Mouse (Mus musculus) hindbrain, embryonic 11.5 days (tissue): ENCODE results near the gene Klhdc7a. TPM values are rescaled to one million over a fixed set of nuclear protein-coding genes. Genes with fewer than 3 reads are reported as not detected.
"Not testable (repeated sequence)": the region's sequence is repeated elsewhere in the genome, so short reads cannot be mapped to it uniquely, and the experiment has no call there.

ENCODE experiments used
- ATAC-seq: fragments of 200-750 bp; cut with Nextera tagmentation; 2 replicates; pipeline ENCODE4 v1.8.0; 2017; ENCODE audit warnings: mild to moderate bottlenecking, moderate TSS enrichment, moderate library complexity; ENCODE audit not compliant: low FRiP score
- DNase-seq: peaks from one replicate; pipeline ENCODE4 v3.0.0-alpha.2; 2015; ENCODE audit warnings: low spot score
- H3K27ac ChIP-seq: fragments of 300-500 bp; sonication (generic); 2 replicates; pipeline ENCODE4 v1.5.1; 2014; ENCODE audit warnings: mild to moderate bottlenecking, low read depth, low read length
- H3K27me3 ChIP-seq: fragments of 300-500 bp; sonication (generic); 2 replicates; pipeline ENCODE4 v1.6.1; 2014; ENCODE audit warnings: mild to moderate bottlenecking, low read length, moderate library complexity, mixed read lengths; ENCODE audit not compliant: control insufficient read depth, insufficient read depth
- H3K36me3 ChIP-seq: fragments of 300-500 bp; sonication (generic); 2 replicates; pipeline ENCODE4 v1.6.1; 2014; ENCODE audit warnings: mild to moderate bottlenecking, low read length, moderate library complexity, mixed read lengths; ENCODE audit not compliant: control insufficient read depth, insufficient read depth
- H3K4me1 ChIP-seq: fragments of 300-500 bp; sonication (generic); replicated peaks from 2 replicates; pipeline ENCODE4 v1.6.1; 2014; ENCODE audit warnings: low read length, mixed read lengths; ENCODE audit not compliant: control insufficient read depth, insufficient read depth
- H3K4me2 ChIP-seq: fragments of 300-500 bp; sonication (generic); replicated peaks from 2 replicates; pipeline ENCODE4 v1.6.1; 2014; ENCODE audit warnings: mild to moderate bottlenecking, low read depth, low read length
- H3K4me3 ChIP-seq: fragments of 300-500 bp; sonication (generic); 2 replicates; pipeline ENCODE4 v1.5.1; 2014; ENCODE audit warnings: low read depth, low read length
- H3K9ac ChIP-seq: fragments of 300-500 bp; sonication (generic); 2 replicates; pipeline ENCODE4 v1.6.1; 2014; ENCODE audit warnings: low read depth, low read length
- H3K9me3 ChIP-seq: fragments of 300-500 bp; sonication (generic); 2 replicates; pipeline ENCODE4 v1.6.1; 2016; ENCODE audit warnings: low read length; ENCODE audit not compliant: control insufficient read depth
- WGBS: fragments of 180-500 bp; shearing (Covaris S2); extraction: QIAGEN DNeasy Blood & Tissue Kit; methylation state at CpG from one replicate; pipeline ENCODE4 v1.1.7; 2014; 5-methylcytosine and 5-hydroxymethylcytosine counted together
- polyA plus RNA-seq: library from polyadenylated mRNA; unstranded; fragments of >200 nt; fragmentation: Nextera tagmentation; extraction: Ambion mirVana; gene quantifications from 2 replicates; pipeline ENCODE4 v1.2.1, GENCODE M21; 2014

Klhdc7a gene
- polyA plus RNA-seq, 1 experiment from 2014 or later: 0.29 TPM

DNA sequence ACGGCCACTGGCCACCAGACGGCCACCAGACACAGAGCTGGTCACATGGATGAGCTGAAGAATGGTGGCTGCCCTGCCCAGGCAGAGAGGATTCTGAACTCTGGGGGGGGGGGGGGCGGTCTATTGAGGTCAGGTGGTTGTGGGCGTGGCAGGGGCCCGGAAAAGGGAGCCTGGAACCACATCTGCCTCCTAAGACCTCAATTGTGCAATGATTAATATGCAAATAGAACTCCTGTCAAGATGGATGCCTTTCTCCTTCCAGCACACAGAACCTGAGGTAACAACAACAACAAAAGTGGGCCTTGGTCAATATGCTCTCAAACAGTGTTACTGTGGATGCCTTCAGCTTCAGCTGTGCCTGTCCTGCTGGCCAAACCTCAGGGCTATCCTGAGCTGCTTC lies 3.4 kb downstream of the Klhdc7a start:
- Histone ChIP-seq H3K4me2 (no peak overlapping the region), H3K27ac (no peak overlapping the region), H3K9ac (no peak overlapping the region), H3K4me1 (no peaks in the 10 kb centered on the region; the same call in 1 of the 2 replicates), H3K9me3 (no peaks in the 10 kb centered on the region), H3K27me3 (no peaks in the 10 kb centered on the region), H3K4me3 (no peak overlapping the region), H3K36me3 (no peaks in the 10 kb centered on the region)
- ATAC-seq (no peak), DNase-seq (no peak)
- 72% methylated on average over 5 of the region's 5 CpGs for WGBS

DNA sequence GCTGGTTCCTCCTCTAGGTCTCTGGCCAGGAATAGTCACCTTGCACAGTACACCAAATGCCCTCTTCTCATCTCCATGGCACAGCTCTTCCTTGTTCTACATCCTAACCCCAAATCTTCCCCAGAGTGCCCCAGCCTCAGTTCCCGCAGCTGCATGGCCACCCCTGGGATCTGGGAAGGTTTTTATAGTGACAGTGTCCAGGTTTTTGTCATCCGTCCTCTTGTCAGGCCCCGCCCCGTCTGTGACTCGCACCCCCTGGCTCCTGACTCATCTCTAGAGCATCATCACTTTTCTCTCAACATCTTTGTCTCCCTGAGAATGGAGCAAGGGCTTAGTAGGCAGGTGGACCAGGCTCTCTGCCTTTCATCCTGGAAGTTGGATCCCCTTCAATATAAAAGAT lies 3.9 kb downstream of the Klhdc7a start:
- no peak overlapping the region for H3K4me2 ChIP-seq
- H3K4me3 ChIP-seq: no peak overlapping the region
- H3K27me3 ChIP-seq: no peaks in the 10 kb centered on the region
- H3K9me3 ChIP-seq: no peaks in the 10 kb centered on the region
- H3K27ac ChIP-seq: no peak overlapping the region
- WGBS: 89% methylated on average over 5 of the region's 5 CpGs
- H3K9ac ChIP-seq: no peak overlapping the region
- H3K4me1 ChIP-seq: no peaks in the 10 kb centered on the region; the same call in 1 of the 2 replicates
- no peaks in the 10 kb centered on the region for H3K36me3 ChIP-seq
- ATAC-seq: no peak
- DNase-seq: no peak

DNA sequence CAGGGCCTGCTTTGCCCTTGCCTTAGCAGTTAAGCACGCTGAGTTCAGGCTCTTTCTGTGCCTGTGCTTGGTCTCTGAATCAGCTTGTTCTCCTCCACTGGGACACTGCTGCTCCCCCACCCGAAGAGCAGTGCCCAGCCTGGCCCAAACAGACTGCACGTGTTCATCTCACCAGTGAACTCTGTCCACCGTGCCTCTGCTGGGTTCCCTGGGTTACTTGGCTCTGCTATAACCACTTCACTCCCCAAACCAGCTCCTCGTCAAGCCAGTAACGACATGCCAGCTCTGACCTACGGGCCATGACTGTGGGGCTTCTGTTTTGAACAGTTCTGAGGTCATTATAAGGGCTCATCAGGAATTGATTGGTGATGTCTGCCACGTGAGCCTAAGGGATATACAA lies 4.8 kb downstream of the Klhdc7a start:
- ATAC-seq: no peak
- H3K27ac ChIP-seq: no peak overlapping the region
- H3K9ac ChIP-seq: no peak overlapping the region
- no peak overlapping the region for H3K4me3 ChIP-seq
- DNase-seq: no peak
- no peaks in the 10 kb centered on the region; the same call in 1 of the 2 replicates for H3K4me1 ChIP-seq
- no peaks in the 10 kb centered on the region for H3K36me3 ChIP-seq
- no peaks in the 10 kb centered on the region for H3K27me3 ChIP-seq
- H3K9me3 ChIP-seq: no peaks in the 10 kb centered on the region
- no peak overlapping the region for H3K4me2 ChIP-seq
- 62% methylated on average over 8 of the region's 8 CpGs for WGBS

DNA sequence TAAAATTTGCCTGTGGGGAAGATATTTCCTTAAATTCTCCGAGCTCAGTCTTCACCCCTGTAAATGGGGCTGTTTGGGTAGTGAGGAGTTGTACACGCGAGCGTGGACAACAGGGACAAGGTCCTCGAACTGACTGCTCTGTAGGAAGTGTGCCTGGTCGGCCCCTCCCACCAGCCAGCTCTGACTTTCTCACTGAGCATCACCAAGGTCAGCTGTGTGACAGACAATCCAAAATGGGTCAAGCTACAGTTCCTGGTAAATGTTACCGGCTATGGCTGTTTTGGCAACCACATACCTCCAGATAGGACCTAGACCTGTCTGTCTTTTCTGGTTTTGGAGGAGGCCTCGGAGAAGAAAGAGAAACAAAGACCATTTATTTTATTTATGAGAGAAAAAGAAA lies 6.0 kb downstream of the Klhdc7a start:
- Histone ChIP-seq H3K36me3 (no peaks in the 10 kb centered on the region), H3K27me3 (no peaks in the 10 kb centered on the region), H3K9me3 (no peaks in the 10 kb centered on the region), H3K27ac (no peak overlapping the region), H3K9ac (no peak overlapping the region), H3K4me2 (no peak overlapping the region), H3K4me3 (no peak overlapping the region), H3K4me1 (no peaks in the 10 kb centered on the region)
- 93% methylated on average over 8 of the region's 8 CpGs for WGBS
- ATAC-seq (no peak), DNase-seq (no peak)

DNA sequence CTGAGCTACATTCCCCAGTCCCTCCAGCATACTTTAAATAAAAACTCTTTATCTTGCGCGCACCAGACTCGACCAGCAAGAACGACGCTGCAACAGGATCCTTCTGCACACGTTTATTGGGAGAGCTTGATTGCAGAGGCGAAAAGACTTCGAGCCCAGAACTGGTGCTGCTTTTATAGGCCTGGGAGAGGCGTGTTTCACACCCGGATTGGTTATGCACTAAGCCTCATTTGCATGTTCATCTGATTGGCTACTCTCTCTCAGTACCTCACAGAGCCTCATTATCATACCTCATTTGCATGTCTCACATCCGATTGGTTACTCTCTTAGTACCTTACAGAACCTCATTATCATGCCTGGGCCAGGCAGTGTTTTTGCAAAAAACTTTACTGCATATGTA lies 6.5 kb downstream of the Klhdc7a start:
- WGBS: 94% methylated on average over 11 of the region's 11 CpGs
- H3K27ac ChIP-seq, H3K4me1 ChIP-seq, H3K4me3 ChIP-seq, H3K9ac ChIP-seq, DNase-seq, ATAC-seq, H3K9me3 ChIP-seq, H3K4me2 ChIP-seq, H3K36me3 ChIP-seq, H3K27me3 ChIP-seq: not testable (repeated sequence)

DNA sequence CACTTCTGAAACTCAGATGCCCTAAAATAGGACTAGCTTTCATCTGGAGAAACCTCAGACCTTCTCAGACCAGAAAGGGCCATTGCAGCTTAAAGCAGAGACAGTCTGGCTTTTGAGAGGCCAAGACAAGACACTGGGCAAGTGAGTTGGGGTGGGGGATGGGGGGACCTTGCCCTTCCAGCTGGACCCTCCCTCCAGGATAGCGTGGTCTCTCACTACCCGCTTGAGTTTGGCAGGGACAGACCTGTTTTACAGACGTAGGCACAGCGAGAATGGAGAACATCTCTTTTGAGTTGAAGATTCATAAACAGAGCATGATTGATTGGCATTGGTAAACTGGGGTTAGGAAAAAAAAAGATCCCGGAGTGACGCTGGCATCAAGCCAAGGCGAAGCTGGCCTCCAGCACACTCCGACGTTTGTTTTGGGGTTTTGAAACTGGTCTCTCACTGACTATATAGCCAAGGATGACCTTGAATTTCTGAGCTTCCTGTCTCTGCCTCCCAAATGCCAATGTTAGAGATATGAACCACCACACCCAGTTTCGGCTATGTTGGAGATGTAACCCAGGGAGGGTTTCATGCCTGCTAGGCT lies 7.0 kb downstream of the Klhdc7a start:
- no peak overlapping the region for H3K4me3 ChIP-seq
- ATAC-seq: no peak
- H3K9ac ChIP-seq: no peak overlapping the region
- H3K4me2 ChIP-seq: no peak overlapping the region
- H3K4me1 ChIP-seq: no peaks in the 10 kb centered on the region
- 91% methylated on average over 10 of the region's 10 CpGs for WGBS
- no peaks in the 10 kb centered on the region for H3K27me3 ChIP-seq
- no peaks in the 10 kb centered on the region for H3K36me3 ChIP-seq
- H3K9me3 ChIP-seq: no peaks in the 10 kb centered on the region
- DNase-seq: no peak
- H3K27ac ChIP-seq: no peak overlapping the region

DNA sequence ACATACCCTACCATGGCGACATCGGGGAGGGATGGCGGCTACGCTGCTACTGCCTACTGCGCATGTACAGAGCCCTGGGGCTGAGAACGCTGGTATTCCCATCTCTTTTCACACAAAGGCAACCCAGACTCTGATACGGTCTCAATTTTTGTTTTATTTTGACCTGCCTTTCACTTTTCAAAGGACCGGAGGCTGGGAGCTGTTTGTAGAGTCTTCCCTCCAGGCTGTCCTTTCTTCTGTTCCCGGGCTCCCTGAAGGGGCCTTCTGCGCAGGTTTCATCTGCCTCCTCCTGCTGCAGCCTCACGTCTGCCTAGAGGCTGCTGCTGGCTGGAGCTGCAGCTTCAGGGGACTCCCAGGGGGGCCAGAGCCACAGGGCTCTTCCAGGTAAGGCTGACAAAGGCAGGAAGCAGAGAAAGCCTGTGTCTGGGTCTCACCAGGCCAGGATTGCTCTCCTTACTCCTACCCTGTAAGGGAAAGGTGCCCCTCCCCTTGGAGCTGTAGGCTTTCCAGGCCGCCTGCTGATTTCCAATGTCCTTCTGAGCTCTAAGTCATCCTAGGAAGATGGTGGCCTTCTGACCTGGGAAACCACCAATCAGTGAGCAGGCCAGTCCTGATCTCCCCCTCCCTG lies 7.6 kb downstream of the Klhdc7a start:
- WGBS: 73% methylated on average over 12 of the region's 12 CpGs

DNA sequence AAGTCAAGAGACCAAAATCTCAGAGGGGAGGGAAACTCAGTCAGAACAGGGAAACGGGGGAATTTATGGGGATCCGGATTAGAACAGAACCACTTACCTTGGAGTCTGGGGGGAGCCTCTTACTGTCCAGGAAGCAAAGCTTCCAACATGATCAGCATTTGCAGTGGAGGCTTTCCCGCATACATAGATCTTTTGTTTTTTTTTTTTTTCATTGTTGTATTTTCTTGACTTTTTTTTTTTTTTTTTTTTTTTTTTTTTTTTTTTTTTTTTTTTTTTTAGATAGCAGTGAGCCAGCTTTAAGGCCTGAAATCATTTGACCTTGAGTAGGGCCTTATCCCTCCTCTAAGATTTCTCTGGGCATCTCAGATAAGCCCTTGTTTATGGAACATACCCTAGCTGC lies 8.6 kb downstream of the Klhdc7a start:
- Histone ChIP-seq H3K4me3 (no peak overlapping the region), H3K4me2 (no peak overlapping the region), H3K4me1 (no peaks in the 10 kb centered on the region), H3K27ac (no peak overlapping the region), H3K27me3 (no peaks in the 10 kb centered on the region), H3K9me3 (no peaks in the 10 kb centered on the region), H3K36me3 (no peaks in the 10 kb centered on the region), H3K9ac (no peak overlapping the region)
- ATAC-seq (no peak), DNase-seq (no peak)
- WGBS: 97% methylated on average over 3 of the region's 3 CpGs

More for the DNA sequence above, 7.6 kb downstream of the Klhdc7a start:
- DNase-seq: no peak
- no peaks in the 10 kb centered on the region for H3K9me3 ChIP-seq
- no peak for ATAC-seq
- H3K27me3 ChIP-seq: no peaks in the 10 kb centered on the region
- no peak overlapping the region for H3K27ac ChIP-seq
- no peaks in the 10 kb centered on the region for H3K36me3 ChIP-seq
- H3K4me3 ChIP-seq: no peak overlapping the region
- H3K9ac ChIP-seq: no peak overlapping the region
- no peak overlapping the region for H3K4me2 ChIP-seq
- no peaks in the 10 kb centered on the region for H3K4me1 ChIP-seq

DNA sequence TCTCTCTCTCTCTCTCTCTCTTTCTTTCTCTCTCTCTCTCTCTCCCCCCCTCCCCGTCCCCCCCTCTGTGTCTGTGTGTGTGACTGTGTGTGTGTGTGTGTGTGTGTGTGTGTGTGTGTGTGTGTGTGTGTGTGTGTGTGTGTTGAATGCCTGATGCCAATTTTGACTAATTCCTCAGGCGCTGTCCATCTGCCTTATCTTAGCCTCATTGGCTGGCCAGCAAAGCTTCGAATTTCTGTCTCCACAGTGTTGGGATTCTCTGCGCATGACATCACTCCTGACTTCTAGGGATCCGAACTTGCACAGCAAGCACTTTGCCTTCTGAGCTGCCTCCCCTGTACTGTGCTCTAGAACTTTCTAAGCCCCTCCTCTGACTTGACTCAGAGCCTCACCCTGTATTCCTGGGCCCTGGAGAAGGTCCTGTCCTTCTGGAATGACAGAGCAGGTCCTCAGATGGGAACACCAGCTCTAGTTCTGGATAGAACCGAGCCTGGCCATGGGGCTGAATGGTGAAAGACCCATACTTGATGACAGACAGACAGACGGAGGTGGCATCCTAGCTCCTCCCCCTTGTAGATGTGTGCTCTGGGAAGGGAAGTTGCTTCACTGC lies 16.8 kb downstream of the Klhdc7a start:
- whole genome bisulfite sequencing: 65% methylated on average over 6 of the region's 7 CpGs
- H3K9ac ChIP-seq: no peak overlapping the region
- no peaks in the 10 kb centered on the region for H3K9me3 ChIP-seq
- ATAC-seq (no peak), DNase-seq (no peak)
- H3K4me1 ChIP-seq: no peaks in the 10 kb centered on the region; the same call in 1 of the 2 replicates
- no peak overlapping the region for H3K4me3 ChIP-seq
- H3K36me3 ChIP-seq: no peaks in the 10 kb centered on the region
- H3K27ac ChIP-seq: no peak overlapping the region
- H3K27me3 ChIP-seq: peaks cover 3% of the 10 kb centered on the region; the same call in 1 of the 2 replicates
- no peak overlapping the region for H3K4me2 ChIP-seq
